Mouse (Mus musculus) sigmoid colon, adult 10 weeks (tissue): Measurements from ENCODE around the gene Ptpdc1. TPM values are rescaled to one million over a fixed set of nuclear protein-coding genes. Genes with fewer than 3 reads are reported as not detected.

Experiments used
- polyA plus RNA-seq: library from polyadenylated mRNA; stranded (reverse); fragments of 350-450 nt; fragmentation: Illumina TruSeq; extraction: RNeasy Lipid Tissue Mini Kit (QIAGEN cat#74804); gene quantifications from one replicate; pipeline ENCODE4 v1.2.3, GENCODE M21; 2014; ENCODE audit warnings: low read depth, low replicate concordance

Gene Ptpdc1
- polyA plus RNA-seq: 3.9 TPM

DNA sequence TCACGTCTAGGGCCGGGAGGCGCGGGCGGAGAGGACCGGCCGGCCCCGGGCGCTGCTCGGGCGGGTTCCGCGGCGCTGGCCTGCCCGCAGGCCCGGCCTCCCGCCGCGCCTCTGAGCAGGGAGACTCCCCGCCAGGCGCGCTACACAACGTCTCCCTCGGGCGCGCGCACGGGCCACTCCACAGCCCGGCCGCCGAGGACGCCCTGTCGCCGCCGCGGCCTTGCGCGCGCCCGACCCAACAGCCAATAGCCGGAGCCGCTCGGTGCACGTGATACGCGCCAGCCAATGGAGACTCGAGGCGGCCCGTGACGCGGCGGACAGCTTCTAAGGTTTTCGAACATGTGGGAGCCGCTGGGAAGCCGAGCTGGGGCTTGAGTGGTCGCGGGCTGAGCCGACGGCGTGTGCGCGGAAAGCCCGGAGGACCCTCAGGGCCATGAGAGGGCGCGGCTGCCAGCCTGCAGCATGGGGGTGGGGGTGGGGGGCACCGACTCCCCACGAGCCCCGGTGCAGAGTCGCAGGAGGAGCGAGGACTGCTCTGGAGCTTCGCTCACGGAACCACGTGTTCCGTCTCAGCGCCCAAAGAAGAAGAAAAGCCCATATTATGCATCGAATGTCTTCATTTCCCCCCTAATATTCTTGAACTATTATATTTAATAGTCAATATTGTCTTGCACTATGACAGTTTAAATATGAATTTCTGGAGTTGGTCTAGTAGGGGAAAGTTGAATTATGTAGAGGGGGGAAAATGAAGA, at the start of gene Ptpdc1:
TSS of gene Ptpdc1 (minus strand) at position 232 of the 752 bp plus-strand sequence.

DNA sequence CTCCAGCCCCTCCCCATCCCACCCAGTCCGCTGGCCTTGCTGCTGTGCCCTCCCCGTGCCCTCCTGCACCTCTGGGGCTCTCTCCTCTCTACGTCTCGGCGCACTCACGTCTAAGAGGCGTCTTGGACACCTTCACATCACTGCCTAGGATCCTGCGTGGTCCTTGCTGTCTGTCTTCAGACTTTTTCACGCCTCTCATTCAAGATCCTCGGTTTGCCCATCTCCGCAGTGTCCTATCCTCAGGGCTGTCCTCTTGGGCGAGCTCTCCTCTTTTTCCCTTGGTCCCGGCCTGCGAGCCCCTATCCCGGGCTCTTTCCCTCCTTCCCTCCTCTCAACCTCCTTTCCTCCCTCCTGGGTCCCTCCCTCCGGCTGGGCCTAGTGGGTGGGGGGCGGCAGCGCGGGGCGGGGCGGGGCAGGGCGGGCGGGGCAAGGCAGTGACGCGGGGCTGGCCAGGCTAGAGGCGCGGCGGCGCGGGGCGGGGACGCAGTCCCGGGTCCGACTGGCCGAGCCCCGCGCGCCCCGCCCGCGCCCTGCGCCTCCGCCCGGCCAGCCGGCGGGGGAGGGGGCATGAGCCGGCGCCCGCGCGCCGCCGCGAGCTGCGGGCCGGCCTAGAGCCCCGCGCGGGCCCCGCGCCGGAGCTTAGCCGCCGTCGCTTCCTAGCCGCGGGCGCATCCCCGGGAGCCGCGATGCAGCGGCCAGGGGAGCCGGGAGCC, 37.1 kb upstream of the Ptpdc1 start, which contains the start of gene Barx1:
TSS of gene Barx1 (plus strand) at position 568 of the 713 bp plus-strand sequence.

Other genes with a start within 250 kb of the Ptpdc1 start
- 13.2 TPM for gene Zfp169, start 112.2 kb downstream of the Ptpdc1 start, polyA plus RNA-seq
- gene A830005F24Rik, start 112.1 kb downstream of the Ptpdc1 start, polyA plus RNA-seq: 0.63 TPM
- gene Barx1, start 37.3 kb upstream of the Ptpdc1 start, polyA plus RNA-seq: not detected
- 7.2 TPM for gene Phf2, start 245.5 kb upstream of the Ptpdc1 start, polyA plus RNA-seq